Mouse (Mus musculus): ENCODE measurements at regions not wholly inside any gene's neighbourhood (a gene's known extent, or its start where the extent isn't known, plus 50 kb on each side); places are given as distances from the start of the nearest gene placed in this dataset.

DNA sequence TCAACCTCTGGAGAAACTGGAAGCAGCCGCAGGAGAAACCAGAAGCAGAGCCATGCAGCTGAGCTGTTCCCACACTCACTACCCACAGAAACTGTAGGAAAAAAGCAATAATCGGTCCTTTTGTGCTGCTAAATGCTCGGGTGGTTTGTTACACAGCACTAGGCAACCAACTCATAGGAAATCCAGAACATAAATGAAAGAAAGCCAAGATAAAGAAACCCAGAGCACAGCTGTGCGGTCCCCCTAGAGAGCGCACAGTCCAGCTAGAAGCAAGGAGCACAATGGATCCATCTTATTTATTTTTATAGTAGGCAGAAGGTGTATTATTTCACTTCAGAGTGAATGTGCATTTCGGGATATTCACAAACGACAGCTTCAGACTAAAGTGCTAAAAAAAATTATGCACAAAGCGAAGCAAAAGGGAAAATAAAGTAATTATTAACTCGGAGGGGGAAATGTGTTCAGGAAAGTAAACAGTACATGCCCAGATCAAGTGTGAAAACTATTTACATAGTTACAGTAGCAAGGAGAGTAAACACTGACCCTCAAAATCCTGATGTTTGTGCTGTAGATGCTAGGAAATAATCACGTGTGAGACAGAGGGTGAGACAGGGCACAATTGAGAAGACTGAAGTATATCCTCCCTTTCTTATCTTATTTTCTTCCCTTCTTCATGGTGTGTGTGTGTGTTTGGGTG, 204.4 kb upstream of the Noct start:
- DNase-seq (ENCODE audit: low spot score): no peak

DNA sequence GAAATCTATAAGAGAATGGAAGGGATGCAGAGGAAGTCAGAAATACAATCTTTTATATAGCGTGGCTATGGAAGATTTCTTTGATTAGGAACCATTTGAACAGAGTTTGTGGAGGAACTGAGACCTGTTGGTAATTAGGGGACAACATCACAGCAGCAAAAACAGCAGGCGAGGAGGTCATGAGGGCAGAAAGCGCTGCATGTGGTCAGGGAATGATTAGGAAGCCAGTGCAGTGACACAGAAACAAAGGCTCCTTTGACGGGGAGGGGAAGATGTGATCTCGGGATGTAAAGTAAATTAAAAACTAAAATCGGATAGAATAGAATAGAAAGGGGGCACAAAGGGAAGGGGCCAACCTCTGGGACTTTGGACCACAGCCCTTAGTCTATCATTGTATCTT, 199.6 kb upstream of the Noct start:
- DNase-seq (ENCODE audit: low spot score): no peak

DNA sequence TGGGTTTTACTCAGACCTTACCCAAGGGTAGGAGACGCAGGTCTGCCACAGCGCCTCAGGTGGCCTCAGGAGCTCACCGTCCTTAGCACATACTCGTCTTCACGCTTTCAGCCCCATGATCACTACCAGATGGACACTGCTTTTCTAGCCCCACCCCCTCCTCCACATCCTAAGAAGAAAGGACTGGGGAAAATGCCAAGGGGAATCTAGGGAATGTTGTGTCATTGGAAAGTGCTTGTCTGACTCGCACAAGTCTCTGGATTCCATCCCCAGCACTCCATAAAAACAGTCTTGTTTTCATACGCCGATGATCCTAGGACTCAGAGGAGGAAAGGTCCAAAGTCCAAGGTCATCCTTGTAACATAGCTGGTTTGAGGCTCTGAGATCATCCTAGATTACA, 192.4 kb upstream of the Noct start:
- peak; percentile 22 for DNase-seq (ENCODE audit: low spot score)

DNA sequence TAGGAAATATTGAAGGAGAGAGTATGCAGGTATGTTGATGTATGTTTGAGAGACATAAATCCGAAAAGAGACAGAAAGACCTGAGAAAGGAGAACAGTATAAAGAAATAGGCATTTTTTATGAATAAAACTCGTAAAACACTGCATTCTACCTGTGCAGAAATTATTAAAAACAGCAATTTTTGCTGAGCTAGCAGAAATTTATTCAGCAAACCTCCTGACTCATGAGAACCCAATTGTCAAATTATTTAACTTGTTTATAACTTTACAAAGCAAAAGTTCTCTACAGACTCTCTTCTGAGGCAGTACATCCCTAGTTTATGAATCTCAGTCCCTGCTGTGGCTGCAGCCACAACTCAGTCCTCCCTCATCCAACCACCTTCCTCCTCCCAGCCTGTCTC, 191.0 kb upstream of the Noct start:
- no peak for DNase-seq (ENCODE audit: low spot score)

DNA sequence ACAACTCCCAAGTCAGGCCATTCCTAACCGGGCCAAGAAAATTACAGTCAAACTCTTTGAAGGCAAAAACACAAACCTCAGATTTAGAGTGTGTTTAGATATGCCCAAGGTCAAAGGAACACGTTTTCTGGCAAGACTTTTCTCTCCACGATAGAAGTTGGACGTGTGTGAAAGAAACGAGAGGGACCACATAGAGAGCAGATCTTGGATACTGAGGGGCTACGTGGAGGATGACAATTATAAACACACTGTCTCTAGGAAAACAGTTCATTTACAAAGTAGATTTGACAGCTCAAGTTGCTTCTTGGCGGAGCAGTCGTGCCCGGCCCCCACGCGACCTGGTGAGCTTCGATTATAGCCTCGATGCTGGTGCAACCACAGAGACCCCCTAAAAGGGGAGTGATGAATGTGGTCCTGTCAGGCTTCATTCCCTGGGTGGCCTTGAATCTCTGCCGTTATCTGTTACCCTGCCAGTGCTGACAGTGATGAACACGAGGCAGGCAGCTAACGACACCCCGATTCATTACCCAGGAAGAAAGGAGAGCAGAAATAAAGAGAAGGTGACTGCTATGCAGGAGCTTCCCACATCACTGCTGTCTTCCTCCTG, 187.4 kb upstream of the Noct start:
- no peak for DNase-seq (ENCODE audit: low spot score)

DNA sequence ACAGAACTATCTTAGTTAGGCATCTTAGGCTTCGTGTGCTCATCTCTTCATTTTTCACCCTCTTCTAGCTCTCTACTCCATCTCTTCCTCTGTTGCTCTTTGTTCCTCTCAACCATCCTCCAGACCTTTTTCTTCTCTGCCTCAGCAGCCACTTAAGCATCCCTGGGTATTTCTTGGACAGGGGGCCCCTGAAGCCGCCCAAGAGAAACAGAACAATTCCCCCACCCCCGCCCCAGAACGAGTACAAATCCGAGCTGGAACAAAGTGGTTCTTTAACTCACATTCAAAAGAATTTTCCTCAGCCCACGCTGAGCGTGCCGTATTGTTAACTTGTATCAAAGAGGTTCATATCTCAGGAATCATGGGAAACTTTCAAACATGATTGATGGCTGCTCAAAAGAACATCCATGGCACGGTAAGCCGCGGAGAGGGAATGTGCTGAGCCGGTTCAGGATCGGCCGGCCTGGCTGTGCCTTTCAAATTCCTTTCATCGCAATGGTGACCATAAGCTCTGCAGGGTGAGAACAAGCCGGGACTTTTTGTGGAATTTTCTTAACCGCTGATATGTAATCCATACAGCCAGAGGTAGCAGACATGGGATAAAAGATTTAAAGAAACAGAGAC, 181.9 kb upstream of the Noct start:
- DNase-seq (ENCODE audit: low spot score): no peak

DNA sequence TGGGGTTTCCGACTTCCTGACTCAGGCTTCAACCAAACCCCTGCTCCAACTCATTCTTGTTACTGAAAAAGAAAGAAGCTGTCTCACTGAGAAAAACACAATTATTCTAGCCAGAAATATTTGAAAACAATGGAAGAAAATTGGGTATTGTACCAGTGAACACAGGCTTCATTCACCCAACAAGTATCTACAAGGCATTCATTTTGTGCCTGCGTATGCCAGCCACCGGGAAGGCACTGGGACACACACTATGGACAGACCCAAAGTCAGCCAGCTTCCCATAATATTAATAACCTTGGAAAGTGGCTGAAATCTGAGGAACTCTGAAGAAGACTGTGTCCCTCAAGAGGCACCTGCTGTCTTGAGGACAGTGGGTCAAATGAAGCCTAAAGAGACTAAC, 175.5 kb upstream of the Noct start:
- DNase-seq (ENCODE audit: low spot score): no peak

DNA sequence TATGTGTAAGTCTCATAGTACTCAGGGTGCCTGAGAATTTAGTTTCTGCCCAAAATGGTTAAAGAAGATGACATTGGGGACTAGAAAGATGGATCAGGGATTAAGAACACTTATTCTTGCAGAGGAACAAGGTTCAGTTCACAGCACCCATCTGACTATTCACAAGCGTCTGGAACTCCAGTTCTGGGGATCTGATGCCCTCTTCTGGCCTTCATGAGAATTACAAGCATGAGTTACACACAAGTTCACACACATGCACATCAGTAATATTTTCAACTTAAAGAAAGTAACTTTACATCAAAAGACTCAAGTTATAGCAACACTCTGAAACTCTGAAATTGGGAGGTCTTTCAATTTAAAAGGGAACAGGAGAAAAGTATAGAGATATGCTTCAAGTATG, 174.1 kb upstream of the Noct start:
- DNase-seq (ENCODE audit: low spot score): no peak

DNA sequence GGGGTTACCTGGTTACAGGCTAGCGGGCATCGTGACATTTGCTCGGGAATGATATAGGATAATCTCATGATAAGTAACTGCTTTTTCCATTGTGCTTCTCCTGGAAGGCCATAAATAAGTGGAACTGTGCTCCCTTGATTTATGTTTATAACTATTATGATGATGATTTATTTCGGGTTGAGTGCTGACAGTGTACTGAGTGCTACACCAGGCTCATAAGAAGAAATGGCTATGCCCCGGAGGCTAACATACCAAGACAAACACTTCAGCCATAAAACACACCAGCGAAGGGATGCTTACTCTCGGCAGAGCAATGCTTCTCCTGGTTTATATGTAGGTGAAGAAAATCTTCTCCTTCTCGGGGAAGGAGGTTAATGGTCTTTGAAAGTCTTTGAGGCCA, 169.2 kb upstream of the Noct start:
- DNase-seq (ENCODE audit: low spot score): no peak

DNA sequence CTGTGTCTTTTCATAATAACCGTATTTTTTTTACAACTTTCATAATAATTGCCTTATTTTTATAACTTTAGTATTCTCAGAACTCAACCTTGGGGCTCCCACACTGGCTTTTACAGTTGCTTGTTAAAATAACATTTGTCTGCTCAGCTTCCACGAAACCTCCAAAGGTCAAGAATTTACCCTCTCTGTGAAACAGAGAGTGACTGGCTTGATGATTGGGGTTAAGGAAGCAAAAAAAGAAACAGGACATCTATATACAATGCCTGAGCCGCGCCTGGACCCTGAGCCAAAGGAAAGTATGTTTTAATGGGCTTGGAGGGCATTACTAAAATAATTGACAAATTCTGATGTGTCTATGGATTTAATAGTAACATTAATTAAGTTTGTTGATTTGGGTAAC, 160.0 kb upstream of the Noct start:
- DNase-seq (ENCODE audit: low spot score): no peak

DNA sequence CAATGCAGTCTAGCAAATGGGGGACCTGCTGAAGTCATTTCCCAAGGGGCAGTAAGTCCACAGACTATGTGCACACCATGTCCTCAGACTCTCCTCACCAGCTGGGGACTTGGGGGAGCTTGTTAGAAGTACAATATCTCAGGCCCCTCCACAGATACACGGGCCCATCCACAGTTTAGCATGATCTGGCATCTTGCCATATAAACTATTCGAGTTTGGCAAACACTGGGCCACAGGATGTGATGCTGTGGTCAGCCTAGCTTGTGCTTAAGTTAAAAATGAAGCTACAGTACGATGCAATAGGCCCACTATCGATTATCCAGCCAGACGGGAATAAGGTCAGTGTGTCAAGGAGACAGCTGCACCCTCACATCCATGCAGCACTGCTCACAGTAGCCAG, 157.9 kb upstream of the Noct start:
- no peak for DNase-seq (ENCODE audit: low spot score)

DNA sequence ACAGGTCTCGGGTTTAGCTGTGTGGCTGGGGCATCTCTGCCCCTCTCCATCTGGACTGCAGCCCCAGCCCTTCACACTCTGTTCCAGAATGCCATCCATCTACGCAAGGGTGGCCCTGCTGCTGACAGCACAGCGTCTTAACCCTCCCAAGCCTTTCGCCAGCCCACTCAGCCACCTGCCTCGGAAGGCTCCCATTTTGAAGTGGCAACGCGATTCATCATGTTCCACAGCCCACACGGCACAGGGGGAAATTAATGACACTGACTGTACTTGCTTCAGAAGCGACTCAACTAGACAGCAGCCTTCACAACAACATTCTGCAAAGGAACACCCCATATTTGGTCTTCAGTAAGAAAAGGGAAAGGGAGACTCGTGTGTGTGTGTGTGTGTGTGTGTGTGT, 151.8 kb upstream of the Noct start:
- no peak for DNase-seq (ENCODE audit: low spot score)

DNA sequence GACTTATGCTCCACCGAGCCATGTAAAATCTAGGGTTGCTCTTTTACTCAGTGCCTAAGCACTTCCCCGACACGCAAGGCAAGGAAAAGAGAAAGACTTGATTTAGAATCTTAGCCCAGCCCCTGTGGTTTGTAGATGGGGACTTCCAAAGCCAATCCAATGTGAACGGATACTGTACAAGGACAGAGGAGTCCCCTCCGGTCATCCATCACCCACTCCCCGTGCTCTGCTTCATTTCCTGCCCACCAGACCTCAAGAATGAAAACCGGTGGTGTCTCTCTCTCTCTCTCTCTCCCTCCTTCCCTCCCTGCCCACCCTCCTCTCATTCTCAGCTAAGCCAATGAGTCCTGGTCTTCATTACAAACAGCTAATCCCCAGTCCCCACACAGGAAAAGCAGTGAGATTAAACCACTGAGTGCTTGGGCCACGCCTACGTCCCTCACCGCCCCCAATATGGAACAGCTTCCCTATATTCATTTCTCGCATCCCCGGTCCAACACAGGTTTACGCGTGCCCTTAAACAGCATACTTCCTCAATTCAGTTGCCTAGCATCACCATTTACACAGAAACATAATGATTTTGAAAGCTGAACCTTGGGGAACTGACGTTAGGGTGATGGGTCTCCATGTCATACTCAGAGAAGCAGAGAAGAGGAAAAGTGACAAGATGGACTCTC, 151.1 kb upstream of the Noct start:
- DNase-seq (ENCODE audit: low spot score): no peak

DNA sequence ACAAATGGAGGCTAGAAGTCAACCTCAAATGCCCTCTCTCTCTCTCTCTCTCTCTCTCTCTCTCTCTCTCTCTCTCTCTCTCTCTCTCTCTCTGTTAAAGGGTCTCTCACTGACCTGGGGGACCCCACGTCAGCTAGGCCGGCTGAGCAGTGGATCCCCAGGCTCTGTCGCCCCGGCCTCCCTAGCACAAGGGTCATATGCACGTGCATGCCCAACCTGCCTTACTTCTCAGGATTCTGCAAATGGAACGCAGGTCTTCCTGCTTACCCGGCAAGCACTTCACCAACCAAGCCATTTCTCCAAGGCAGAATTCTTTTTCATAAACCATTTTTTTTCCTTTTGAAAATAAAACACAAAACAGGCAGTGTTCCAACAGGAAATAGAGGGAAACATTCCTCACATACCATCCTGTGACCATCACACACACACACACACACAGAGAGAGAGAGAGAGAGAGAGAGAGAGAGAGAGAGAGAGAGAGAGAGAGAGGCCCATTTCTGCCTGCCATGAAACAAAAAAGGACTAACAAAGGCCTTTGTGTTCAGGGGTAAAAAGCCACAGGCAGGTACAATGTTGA, 150.4 kb upstream of the Noct start:
- no peak for DNase-seq (ENCODE audit: low spot score)

DNA sequence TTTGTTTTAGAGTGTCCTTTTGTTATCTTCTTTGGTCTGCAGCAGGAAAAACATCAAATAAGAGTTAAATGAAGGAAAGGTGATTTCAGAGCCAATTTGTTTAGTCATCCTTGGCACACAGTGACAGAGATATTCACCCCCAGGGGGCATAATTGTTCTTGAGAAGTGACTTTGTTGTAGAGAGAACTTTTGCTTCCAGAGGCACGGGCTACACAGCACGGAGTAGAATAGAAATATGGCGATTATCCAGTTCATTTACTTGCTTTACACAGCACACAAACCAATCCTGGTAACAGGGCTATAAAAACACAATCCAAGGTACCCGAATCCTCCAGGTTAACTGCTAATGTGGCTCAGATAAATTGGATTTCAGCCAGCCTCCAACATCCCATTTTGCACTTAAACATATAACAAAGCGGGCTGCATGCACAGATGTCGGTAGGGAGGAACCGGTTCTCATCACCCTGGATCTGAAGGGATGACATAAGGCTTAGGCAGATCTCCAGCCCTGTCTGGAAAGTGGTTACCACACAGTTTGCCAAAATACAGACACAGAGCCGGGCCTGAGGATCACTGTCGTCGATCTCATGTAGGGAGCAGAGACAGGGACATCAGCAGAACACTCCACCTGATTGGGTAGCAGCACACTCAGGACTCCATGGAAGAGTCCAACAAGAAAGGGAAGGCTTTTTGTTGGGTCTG, 148.9 kb upstream of the Noct start:
- no peak for DNase-seq (ENCODE audit: low spot score)

DNA sequence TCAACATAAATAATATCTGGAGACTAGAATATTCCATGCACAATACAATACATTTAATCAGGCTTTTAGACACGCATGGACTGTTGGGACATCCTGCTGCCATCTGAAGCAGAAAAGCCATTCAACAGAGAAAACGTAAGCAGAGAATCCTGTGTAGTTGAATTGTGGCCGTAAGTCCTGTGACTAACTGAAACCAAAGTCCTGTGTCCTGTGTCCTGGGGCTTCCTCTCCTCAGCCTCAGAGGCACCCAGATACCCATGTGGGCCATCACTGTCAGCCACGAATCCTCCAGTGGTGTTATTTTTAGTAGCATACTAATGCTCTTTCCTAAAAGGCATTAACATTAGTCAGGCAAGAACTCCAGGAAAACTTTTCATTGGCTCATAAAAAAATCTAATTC, 145.8 kb upstream of the Noct start:
- DNase-seq (ENCODE audit: low spot score): no peak

DNA sequence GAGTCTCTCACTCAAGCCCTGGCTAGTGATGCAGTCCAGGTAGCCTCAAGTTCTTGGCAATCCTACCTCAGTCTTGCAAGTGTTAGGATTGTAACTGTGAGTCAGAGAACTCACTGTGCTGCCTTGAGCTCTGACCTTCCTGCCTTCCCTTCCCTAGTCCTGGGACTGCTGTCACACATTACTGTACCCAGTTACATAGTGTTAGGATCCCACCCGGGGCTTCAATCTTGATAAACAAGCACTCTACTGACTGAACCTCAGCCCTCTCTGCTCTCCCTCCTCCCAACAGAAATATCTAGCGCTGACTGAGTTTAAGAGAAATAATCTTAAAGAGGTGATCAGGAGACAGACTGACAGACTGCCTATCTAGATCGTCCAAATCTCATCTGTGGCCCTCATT, 143.8 kb upstream of the Noct start:
- no peak for DNase-seq (ENCODE audit: low spot score)

DNA sequence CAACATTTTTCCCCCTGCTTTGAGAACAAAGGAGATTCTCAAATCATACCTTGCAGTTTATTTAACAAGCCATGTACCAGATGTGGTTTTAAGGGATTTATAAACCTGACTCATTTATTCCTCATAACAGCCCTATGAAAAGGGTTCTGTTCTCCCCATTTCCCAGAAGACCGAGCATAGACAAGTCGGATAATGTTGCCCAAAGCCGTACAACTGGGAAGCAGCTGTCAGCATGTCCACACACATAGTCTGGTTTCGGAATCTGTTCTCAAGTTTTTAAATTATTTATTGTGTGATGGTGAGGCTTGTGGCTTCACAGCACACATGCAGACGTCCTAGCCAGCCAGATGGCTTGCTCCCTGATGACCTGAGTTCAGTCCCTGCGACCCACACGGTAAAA, 143.4 kb upstream of the Noct start:
- DNase-seq (ENCODE audit: low spot score): no peak

DNA sequence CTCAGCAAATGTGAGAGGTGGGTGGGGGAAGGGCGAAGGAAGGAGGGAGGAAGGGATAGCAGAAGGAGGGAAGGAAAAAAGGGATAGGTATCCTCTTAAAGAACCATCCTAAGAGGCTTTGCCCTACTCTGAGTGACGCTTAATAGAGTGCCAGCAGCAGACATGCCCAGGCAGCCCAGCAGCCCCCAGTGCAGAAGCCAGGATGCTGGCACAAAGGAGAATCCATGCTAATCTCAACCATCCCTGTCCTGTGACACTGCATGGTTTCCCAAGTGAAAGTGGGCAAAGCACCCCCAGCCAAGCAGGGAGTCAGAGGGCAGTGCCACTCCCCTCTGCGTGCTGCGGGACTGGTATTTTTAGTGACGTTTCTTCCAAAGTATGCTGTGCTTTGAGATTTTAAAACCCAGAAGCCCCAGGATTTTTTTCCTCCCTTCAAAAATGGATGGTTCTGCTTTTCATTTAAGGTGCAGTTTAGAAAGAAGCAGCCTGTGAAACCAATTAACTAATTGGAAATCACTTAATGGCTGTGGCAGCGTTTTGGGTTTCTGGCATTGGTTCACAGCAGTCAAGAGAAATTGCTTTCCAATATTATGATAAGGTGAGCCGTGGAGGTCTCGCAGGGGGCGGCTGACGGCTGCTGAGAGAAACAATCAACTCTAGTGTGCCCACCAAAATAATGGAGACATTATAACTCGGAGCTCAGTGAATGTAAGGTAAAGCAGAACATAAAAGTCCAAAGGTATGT, 141.2 kb upstream of the Noct start:
- no peak for DNase-seq (ENCODE audit: low spot score)

DNA sequence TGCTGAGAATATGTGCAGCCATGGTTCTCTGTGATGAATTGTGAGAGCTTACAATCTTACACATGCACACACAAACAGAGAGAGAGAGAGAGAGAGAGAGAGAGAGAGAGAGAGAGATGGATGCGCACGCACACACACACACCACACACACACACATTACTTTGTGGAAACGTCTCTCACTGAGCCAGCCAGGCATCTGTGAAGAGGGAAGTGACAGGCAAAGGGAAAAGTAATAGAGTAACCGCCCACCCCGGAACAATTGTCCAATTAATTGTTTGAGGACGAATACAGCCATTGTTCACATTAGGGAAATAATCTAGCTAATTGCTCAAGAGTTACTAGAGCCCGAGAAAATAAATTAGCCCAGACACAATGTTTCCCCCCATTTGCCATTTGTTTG, 140.7 kb upstream of the Noct start:
- DNase-seq (ENCODE audit: low spot score): no peak

DNA sequence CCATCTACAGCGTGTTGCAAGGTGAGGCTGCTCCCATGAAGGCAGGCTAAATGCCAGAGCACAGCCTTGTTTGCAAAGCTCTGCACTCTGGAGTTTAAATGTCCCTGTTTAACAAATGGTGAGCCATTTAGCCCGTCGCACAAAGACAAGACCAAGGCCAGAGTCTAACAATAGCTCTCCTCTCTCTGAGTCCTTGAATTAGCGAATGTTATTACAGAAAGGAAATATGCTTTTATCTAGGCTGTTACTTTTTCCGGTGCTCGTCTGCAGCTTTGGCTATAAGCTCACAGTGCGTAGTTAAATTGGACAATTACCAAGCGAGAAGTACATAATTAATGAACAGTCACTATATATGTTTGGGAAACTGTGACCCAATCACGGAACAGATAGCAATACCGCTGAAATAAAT, 137.8 kb upstream of the Noct start:
- DNase-seq (ENCODE audit: low spot score): no peak

DNA sequence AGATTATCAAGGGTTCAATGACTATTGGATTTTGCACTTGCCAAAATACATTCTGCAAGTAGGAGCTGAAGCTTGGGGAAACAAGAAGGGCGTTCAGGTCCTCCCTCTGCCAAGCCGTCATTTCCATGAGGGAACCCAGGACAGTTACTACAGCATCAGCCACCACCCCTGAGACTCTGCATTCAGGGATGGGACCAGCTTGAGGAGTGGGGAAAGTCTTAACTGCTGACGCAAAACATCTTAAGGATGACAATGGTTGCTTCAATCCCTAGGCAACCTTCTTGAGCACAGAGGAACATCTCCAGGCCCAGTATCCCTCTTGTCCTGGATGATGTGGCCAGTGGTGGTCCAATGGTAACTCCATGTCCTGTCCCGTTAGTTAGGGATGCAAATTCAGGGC, 137.2 kb upstream of the Noct start:
- DNase-seq (ENCODE audit: low spot score): no peak

Data from yolk sac, embryonic 10.5 days (tissue).